Mouse (Mus musculus) hindbrain, postnatal 0 days (tissue): Measurements from ENCODE around the gene 1700088E04Rik. TPM values are rescaled to one million over a fixed set of nuclear protein-coding genes. Genes with fewer than 3 reads are reported as not detected.

ENCODE experiments used
- ATAC-seq: fragments of 200-750 bp; cut with Nextera tagmentation; 2 replicates; pipeline ENCODE4 v1.8.0; 2017; ENCODE audit warnings: mild to moderate bottlenecking, moderate TSS enrichment, moderate library complexity
- DNase-seq: peaks from one replicate; pipeline ENCODE4 v3.0.0-alpha.2; 2015; ENCODE audit warnings: low spot score
- H3K27ac ChIP-seq: fragments of 300-500 bp; sonication (generic); 2 replicates; pipeline ENCODE4 v1.5.1; 2014; ENCODE audit warnings: mild to moderate bottlenecking
- H3K27me3 ChIP-seq: fragments of 300-500 bp; sonication (generic); 2 replicates; pipeline ENCODE4 v1.6.1; 2014; ENCODE audit warnings: low read length, mixed read lengths; ENCODE audit not compliant: insufficient read depth
- H3K36me3 ChIP-seq: fragments of 300-500 bp; sonication (generic); 2 replicates; pipeline ENCODE4 v1.6.1; 2014; ENCODE audit warnings: low read length, mixed read lengths; ENCODE audit not compliant: insufficient read depth
- H3K4me1 ChIP-seq: fragments of 300-500 bp; sonication (generic); 2 replicates; pipeline ENCODE4 v1.6.1; 2014; ENCODE audit warnings: antibody characterized with exemption, low read length, mixed read lengths; ENCODE audit not compliant: insufficient read depth
- H3K4me2 ChIP-seq: fragments of 300-500 bp; sonication (generic); 2 replicates; pipeline ENCODE4 v1.6.1; 2014; ENCODE audit warnings: low read depth, mild to moderate bottlenecking, low read length, moderate library complexity, mixed read lengths
- H3K4me3 ChIP-seq: fragments of 300-500 bp; sonication (generic); 2 replicates; pipeline ENCODE4 v1.5.1; 2014; ENCODE audit warnings: low read length
- H3K9ac ChIP-seq: fragments of 300-500 bp; sonication (generic); replicated peaks from 2 replicates; pipeline ENCODE4 v1.6.1; 2014; ENCODE audit warnings: mild to moderate bottlenecking, low read length, moderate library complexity, mixed read lengths
- H3K9me3 ChIP-seq: fragments of 300-500 bp; sonication (generic); 2 replicates; pipeline ENCODE4 v1.6.1; 2016; ENCODE audit warnings: low read length, mixed read lengths
- CTCF ChIP-seq: IDR thresholded peaks from 2 replicates; pipeline ENCODE4 v1.5.1; 2016; ENCODE audit warnings: antibody characterized with exemption, control low read depth, low read depth
- WGBS: fragments of 180-500 bp; shearing (Covaris S2); extraction: QIAGEN DNeasy Blood & Tissue Kit; methylation state at CpG from one replicate; pipeline ENCODE4 v1.1.7; 2014; 5-methylcytosine and 5-hydroxymethylcytosine counted together
- polyA plus RNA-seq: library from polyadenylated mRNA; unstranded; fragments of >200 nt; fragmentation: Nextera tagmentation; extraction: Ambion mirVana; gene quantifications from 2 replicates; pipeline ENCODE4 v1.2.1, GENCODE M21; 2015
- total RNA-seq: library from RNA; depleted of rRNA; stranded (reverse); fragments of >200 nt; gene quantifications from 2 replicates; pipeline ENCODE4 v1.2.3, GENCODE M21; 2014; rRNA removed

Gene 1700088E04Rik
- total and polyA plus RNA-seq, 2 experiments from 2014 or later: 10.1 to 18.0 TPM

GRCm38 (mm10) chr15:79097135-79097534, 43.9 kb downstream of the 1700088E04Rik start:
- Histone ChIP-seq H3K9me3 (no peaks in the 10 kb centered on the region), H3K27ac (peak overlapping the region; percentile 71; the same call in 1 of the 2 replicates), H3K9ac (no peak overlapping the region), H3K36me3 (peaks cover 29% of the 10 kb centered on the region; the same call in 1 of the 2 replicates), H3K4me1 (0 out of 2 replicates have a peak, but pooled peaks cover 3% of the 10 kb centered on the region), H3K4me3 (no peak overlapping the region), H3K27me3 (no peaks in the 10 kb centered on the region), H3K4me2 (no peak overlapping the region)
- TF ChIP-seq CTCF: no peak
- 35% methylated on average over 2 of the region's 2 CpGs for WGBS
- peak; percentile 8 for DNase-seq
- ATAC-seq: no peak

DNA sequence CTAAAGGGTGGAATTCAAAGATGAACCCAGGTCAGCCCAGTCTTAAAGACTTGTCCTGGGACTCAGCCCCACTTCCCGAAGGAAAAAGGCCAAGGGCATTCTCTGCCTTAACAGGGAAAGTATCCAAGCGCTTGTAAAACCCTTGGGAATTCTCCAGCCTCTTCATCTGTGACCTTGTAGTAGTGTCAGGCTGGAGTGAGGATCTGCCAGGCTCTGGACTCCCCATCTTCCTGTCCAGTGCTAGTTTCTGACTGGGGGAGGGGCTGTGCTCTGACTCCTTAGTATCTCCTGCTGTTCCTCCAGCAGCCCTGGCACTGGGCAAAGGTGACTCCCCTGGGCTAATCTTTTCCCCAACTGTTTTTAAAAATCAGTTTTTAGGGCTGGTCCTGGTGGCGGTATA, 44.5 kb downstream of the 1700088E04Rik start:
- Histone ChIP-seq H3K9ac (no peak overlapping the region), H3K27me3 (no peaks in the 10 kb centered on the region), H3K4me3 (no peak overlapping the region), H3K9me3 (no peaks in the 10 kb centered on the region), H3K36me3 (peaks cover 29% of the 10 kb centered on the region; the same call in 1 of the 2 replicates), H3K4me2 (no peak overlapping the region), H3K27ac (no peak overlapping the region), H3K4me1 (0 out of 2 replicates have a peak, but pooled peaks cover 3% of the 10 kb centered on the region)
- no peak for TF ChIP-seq CTCF
- DNase-seq (no peak), ATAC-seq (no peak)
- 80% methylated on average over 3 of the region's 3 CpGs for WGBS

- ATAC-seq (no peak), DNase-seq (no peak)
- Histone ChIP-seq H3K4me2 (no peak overlapping the region), H3K9ac (no peak overlapping the region), H3K4me1 (0 out of 2 replicates have a peak, but pooled peaks cover 3% of the 10 kb centered on the region), H3K27ac (no peak overlapping the region), H3K36me3 (peaks cover 39% of the 10 kb centered on the region; the same call in 1 of the 2 replicates), H3K27me3 (no peaks in the 10 kb centered on the region), H3K4me3 (no peak overlapping the region), H3K9me3 (no peaks in the 10 kb centered on the region)
- no peak for TF ChIP-seq CTCF
- 82% methylated on average over 5 of the region's 5 CpGs for WGBS
Observed at GRCm38 (mm10) chr15:79095483-79095882, 45.6 kb downstream of the 1700088E04Rik start.

GRCm38 (mm10) chr15:79093083-79093839, 47.8 kb downstream of the 1700088E04Rik start:
- no peak for ATAC-seq
- 69% methylated on average over 7 of the region's 7 CpGs for WGBS

GRCm38 (mm10) chr15:79092284-79092683, 48.8 kb downstream of the 1700088E04Rik start:
- Histone ChIP-seq H3K4me3 (no peak overlapping the region), H3K27ac (no peak overlapping the region), H3K4me1 (no peaks in the 10 kb centered on the region), H3K27me3 (no peaks in the 10 kb centered on the region), H3K9ac (no peak overlapping the region), H3K4me2 (no peak overlapping the region), H3K36me3 (peaks cover 55% of the 10 kb centered on the region), H3K9me3 (no peaks in the 10 kb centered on the region)
- ATAC-seq (no peak), DNase-seq (no peak)
- 90% methylated on average over 6 of the region's 6 CpGs for WGBS
- TF ChIP-seq CTCF: no peak

More at GRCm38 (mm10) chr15:79093083-79093839, 47.8 kb downstream of the 1700088E04Rik start:
- peaks cover 51% of the 10 kb centered on the region for H3K36me3 ChIP-seq
- peak; percentile 63 for DNase-seq
- H3K4me3 ChIP-seq: no peak overlapping the region
- H3K4me1 ChIP-seq: 0 out of 2 replicates have a peak, but pooled peaks cover under 1% of the 10 kb centered on the region
- no peak overlapping the region for H3K4me2 ChIP-seq
- TF ChIP-seq CTCF: peak; percentile 70
- H3K9me3 ChIP-seq: no peaks in the 10 kb centered on the region
- H3K27ac ChIP-seq: no peak overlapping the region
- H3K27me3 ChIP-seq: no peaks in the 10 kb centered on the region
- no peak overlapping the region for H3K9ac ChIP-seq

DNA sequence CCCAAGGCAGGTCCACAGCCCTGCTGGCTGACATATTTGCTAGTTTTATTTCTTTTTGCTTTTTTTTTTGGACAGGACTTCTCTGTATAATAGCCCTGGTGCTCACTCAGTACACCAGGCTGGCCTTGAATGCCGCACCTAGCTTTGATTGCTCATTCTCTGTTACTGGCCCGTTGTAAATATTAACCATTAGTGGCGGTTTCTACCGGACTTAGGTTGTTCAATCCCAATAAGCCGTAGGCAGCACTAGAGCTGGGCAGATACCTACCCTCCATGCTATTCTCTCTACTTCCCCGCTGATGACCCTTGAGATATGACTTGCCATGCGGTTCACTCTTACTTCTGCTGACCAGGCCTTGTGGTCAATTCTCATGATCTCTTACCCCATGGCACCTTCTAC, 61.5 kb downstream of the 1700088E04Rik start:
- Histone ChIP-seq H3K4me1 (peaks cover 4% of the 10 kb centered on the region; the same call in 1 of the 2 replicates), H3K4me2 (no peak overlapping the region), H3K4me3 (no peak overlapping the region), H3K27me3 (no peaks in the 10 kb centered on the region), H3K9ac (no peak overlapping the region), H3K27ac (no peak overlapping the region), H3K36me3 (peaks cover 64% of the 10 kb centered on the region), H3K9me3 (no peaks in the 10 kb centered on the region)
- DNase-seq: no peak
- ATAC-seq: no peak
- WGBS: 94% methylated on average over 7 of the region's 7 CpGs
- no peak for TF ChIP-seq CTCF

Other genes with a start within 250 kb of the 1700088E04Rik start
- 0.72 TPM in 1 of 2 replicates, not detected in the other for gene Gm49510, start 241.6 kb downstream of the 1700088E04Rik start, total RNA-seq
- not detected in 2 replicates for gene Gm49510, start 241.6 kb downstream of the 1700088E04Rik start, polyA plus RNA-seq
- gene Sh3bp1, start 241.5 kb downstream of the 1700088E04Rik start, total RNA-seq: 2.4 and 6.2 TPM in 2 replicates
- 4.4 and 5.5 TPM in 2 replicates for gene Sh3bp1, start 241.5 kb downstream of the 1700088E04Rik start, polyA plus RNA-seq
- gene Pdxp, start 227.3 kb downstream of the 1700088E04Rik start, total RNA-seq: 300 and 339 TPM in 2 replicates
- 124 and 141 TPM in 2 replicates for gene Pdxp, start 227.3 kb downstream of the 1700088E04Rik start, polyA plus RNA-seq
- gene Lgals1, start 214.5 kb downstream of the 1700088E04Rik start, total RNA-seq: 67.6 and 91.5 TPM in 2 replicates
- gene Lgals1, start 214.5 kb downstream of the 1700088E04Rik start, polyA plus RNA-seq: 141 and 144 TPM in 2 replicates
- 4.7 and 8.8 TPM in 2 replicates for gene Nol12, start 206.3 kb downstream of the 1700088E04Rik start, total RNA-seq
- gene Nol12, start 206.3 kb downstream of the 1700088E04Rik start, polyA plus RNA-seq: 54.8 and 56.4 TPM in 2 replicates
- gene Triobp, start 193.5 kb downstream of the 1700088E04Rik start, total RNA-seq: 42.0 and 57.6 TPM in 2 replicates
- 19.0 and 20.7 TPM in 2 replicates for gene Triobp, start 193.5 kb downstream of the 1700088E04Rik start, polyA plus RNA-seq
- 211 and 233 TPM in 2 replicates for gene H1f0, start 112.8 kb downstream of the 1700088E04Rik start, total RNA-seq
- gene H1f0, start 112.8 kb downstream of the 1700088E04Rik start, polyA plus RNA-seq: 259 and 272 TPM in 2 replicates
- gene Galr3, start 99.4 kb downstream of the 1700088E04Rik start, total RNA-seq: 0.47 and 1.2 TPM in 2 replicates
- 0.20 and 0.25 TPM in 2 replicates for gene Galr3, start 99.4 kb downstream of the 1700088E04Rik start, polyA plus RNA-seq
- 60.4 and 62.5 TPM in 2 replicates for gene Ankrd54, start 78.4 kb downstream of the 1700088E04Rik start, total RNA-seq
- gene Ankrd54, start 78.4 kb downstream of the 1700088E04Rik start, polyA plus RNA-seq: 36.7 and 42.4 TPM in 2 replicates
- 221 and 229 TPM in 2 replicates for gene Eif3l, start 66.1 kb downstream of the 1700088E04Rik start, total RNA-seq
- gene Eif3l, start 66.1 kb downstream of the 1700088E04Rik start, polyA plus RNA-seq: 163 and 164 TPM in 2 replicates
- 28.1 and 36.4 TPM in 2 replicates for gene Micall1, start 32.4 kb downstream of the 1700088E04Rik start, total RNA-seq
- gene Micall1, start 32.4 kb downstream of the 1700088E04Rik start, polyA plus RNA-seq: 8.0 and 9.5 TPM in 2 replicates
- 49.9 and 50.1 TPM in 2 replicates for gene Polr2f, start 244 bp downstream of the 1700088E04Rik start, total RNA-seq
- gene Polr2f, start 244 bp downstream of the 1700088E04Rik start, polyA plus RNA-seq: 326 and 334 TPM in 2 replicates
- gene Sox10, start 24.0 kb upstream of the 1700088E04Rik start, total RNA-seq: 36.2 and 40.3 TPM in 2 replicates
- 14.2 and 15.2 TPM in 2 replicates for gene Sox10, start 24.0 kb upstream of the 1700088E04Rik start, polyA plus RNA-seq
- 59.4 and 68.0 TPM in 2 replicates for gene Pick1, start 87.9 kb upstream of the 1700088E04Rik start, total RNA-seq
- 67.7 and 70.0 TPM in 2 replicates for gene Pick1, start 87.9 kb upstream of the 1700088E04Rik start, polyA plus RNA-seq
- gene Gm49486, start 88.1 kb upstream of the 1700088E04Rik start, total RNA-seq: 0.61 and 1.7 TPM in 2 replicates
- 1.5 and 2.1 TPM in 2 replicates for gene Gm49486, start 88.1 kb upstream of the 1700088E04Rik start, polyA plus RNA-seq
- 1.0 and 2.0 TPM in 2 replicates for gene Slc16a8, start 113.5 kb upstream of the 1700088E04Rik start, total RNA-seq
- 3.1 and 3.7 TPM in 2 replicates for gene Slc16a8, start 113.5 kb upstream of the 1700088E04Rik start, polyA plus RNA-seq
- gene Baiap2l2, start 144.3 kb upstream of the 1700088E04Rik start, total RNA-seq: 1.7 and 2.3 TPM in 2 replicates
- 6.5 and 6.8 TPM in 2 replicates for gene Baiap2l2, start 144.3 kb upstream of the 1700088E04Rik start, polyA plus RNA-seq
- 24.3 and 28.8 TPM in 2 replicates for gene Pla2g6, start 187.1 kb upstream of the 1700088E04Rik start, total RNA-seq
- gene Pla2g6, start 187.1 kb upstream of the 1700088E04Rik start, polyA plus RNA-seq: 15.2 and 15.7 TPM in 2 replicates
- 4.0 and 5.4 TPM in 2 replicates for gene Maff, start 205.4 kb upstream of the 1700088E04Rik start, total RNA-seq
- gene Maff, start 205.4 kb upstream of the 1700088E04Rik start, polyA plus RNA-seq: 1.7 and 2.0 TPM in 2 replicates